Mouse (Mus musculus): Measurements from ENCODE around the gene Nyap1. TPM values are rescaled to one million over a fixed set of nuclear protein-coding genes. Genes with fewer than 3 reads are reported as not detected.
A peak's percentile ranks its signal among the peaks of the same experiment; 100 is the strongest.

Nyap1 gene
- polyA plus RNA-seq, 2 experiments = 0.05 to 0.96 TPM

DNA sequence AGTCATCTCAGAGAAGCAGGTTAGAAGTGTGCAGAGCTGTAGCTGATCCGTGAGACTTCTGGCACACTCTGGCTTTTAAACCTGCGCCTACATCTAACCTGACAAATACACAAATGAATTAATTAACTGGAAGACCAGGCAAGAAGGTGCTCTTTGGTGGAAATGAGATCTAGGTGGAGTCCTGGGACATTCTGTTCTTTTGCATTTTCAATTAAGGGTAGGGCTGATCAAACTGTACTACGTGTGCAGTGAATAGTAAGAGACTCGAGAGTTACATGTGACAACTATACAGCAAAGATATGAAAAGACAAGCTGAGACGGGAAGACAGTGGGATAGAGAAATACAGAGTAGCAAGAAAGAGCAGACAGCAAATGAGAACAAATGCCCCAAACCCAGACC is 28.0 kb downstream of the Nyap1 start:
- no peak for DNase-seq (ENCODE audit: low read depth in 3 of 3, low spot score in 3 of 3)
- no peak for ATAC-seq (ENCODE audit: insufficient read depth)
- Histone ChIP-seq H3K27ac (no peak overlapping the region), H3K27me3 (ENCODE audit: control insufficient read depth, insufficient read depth, low read length) (no peaks in the 10 kb centered on the region; the same call in 1 of the 2 replicates), H3K36me3 (replicated peaks; ENCODE audit: control insufficient read depth, insufficient read depth, low read depth) (no peaks in the 10 kb centered on the region), H3K4me1 (replicated peaks; ENCODE audit: control insufficient read depth in 2 of 2, insufficient read depth in 2 of 2, low read length in 1 of 2) (peaks cover 0 to 4% of the 10 kb centered on the region in 2 experiments; a peak in 3 of 4 replicates), H3K9ac (replicated peaks) (no peak overlapping the region), H3K4me2 (ENCODE audit: low read depth) (no peak overlapping the region), H3K9me3 (ENCODE audit: control insufficient read depth, low read length) (no peaks in the 10 kb centered on the region), H3K4me3 (ENCODE audit: insufficient read depth in 1 of 2, low read depth in 2 of 2, low read length in 2 of 2) (no peak overlapping the region)
- 60% methylated on average over 5 of the region's 5 CpGs for WGBS (ENCODE audit: insufficient replicate concordance)
- no peak for TF ChIP-seq EP300 (IDR thresholded peaks at IDR 0.05; ENCODE audit: low read depth)
- TF ChIP-seq CTCF (IDR thresholded peaks at IDR 0.05; ENCODE audit: low read depth) = no peak

DNA sequence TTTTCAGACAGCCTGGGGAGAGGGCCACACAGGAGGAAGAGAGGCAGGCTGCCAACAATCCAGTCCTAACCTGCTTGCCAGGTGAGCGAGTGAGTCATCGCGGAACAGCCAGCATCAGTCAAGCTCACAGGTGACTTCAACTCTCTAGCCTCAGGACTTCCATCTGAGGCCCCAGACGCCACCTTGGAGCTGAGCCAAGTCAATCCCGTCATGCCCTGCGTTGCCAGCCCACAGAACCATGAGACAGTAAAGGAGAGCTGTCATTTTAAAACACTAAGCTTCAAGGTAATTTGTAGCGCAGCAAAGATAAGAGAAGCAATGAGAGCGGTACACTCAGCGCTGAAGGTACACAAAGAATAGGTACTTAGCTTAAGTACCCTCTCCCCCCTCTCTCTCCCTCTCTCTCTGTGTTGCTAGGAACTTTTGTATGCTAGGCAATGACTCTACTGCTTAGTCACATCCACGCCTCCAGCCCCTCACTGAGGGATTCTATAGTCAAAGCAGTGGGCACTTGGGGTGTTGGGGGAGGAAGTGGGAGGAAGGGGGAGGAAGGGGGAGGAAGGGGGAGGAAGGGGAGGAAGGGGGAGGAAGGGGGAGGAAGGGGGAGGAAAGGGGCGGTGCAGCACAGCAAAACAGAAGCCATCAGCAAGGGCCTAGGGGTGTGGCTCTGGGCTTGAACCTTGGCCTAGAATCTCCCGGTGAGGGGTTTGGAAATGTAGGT is 34.3 kb downstream of the Nyap1 start:
- TF ChIP-seq EP300 (IDR thresholded peaks at IDR 0.05; ENCODE audit: low read depth) = no peak
- TF ChIP-seq CTCF (IDR thresholded peaks at IDR 0.05; ENCODE audit: low read depth) = no peak
- no peaks in the 10 kb centered on the region for H3K36me3 ChIP-seq (replicated peaks; ENCODE audit: control insufficient read depth, insufficient read depth, low read depth)
- H3K9ac ChIP-seq (replicated peaks) = peak overlapping the region; percentile 16; the same call in 1 of the 2 replicates
- H3K4me3 ChIP-seq (ENCODE audit: insufficient read depth in 1 of 2, low read depth in 2 of 2, low read length in 2 of 2) = no peak overlapping the region
- DNase-seq (ENCODE audit: low read depth in 3 of 3, low spot score in 3 of 3) (no peak), ATAC-seq (ENCODE audit: insufficient read depth) (peak; percentile 66)
- WGBS (ENCODE audit: insufficient replicate concordance) = 47% methylated on average over 12 of the region's 12 CpGs
- no peaks in the 10 kb centered on the region for H3K9me3 ChIP-seq (ENCODE audit: control insufficient read depth, low read length)
- no peak overlapping the region; the same call in 1 of the 2 replicates for H3K27ac ChIP-seq
- H3K27me3 ChIP-seq (ENCODE audit: control insufficient read depth, insufficient read depth, low read length) = no peaks in the 10 kb centered on the region
- peaks cover 4 to 6% of the 10 kb centered on the region in 2 experiments; a peak in 3 of 4 replicates for H3K4me1 ChIP-seq (replicated peaks; ENCODE audit: control insufficient read depth in 2 of 2, insufficient read depth in 2 of 2, low read length in 1 of 2)
- 0 out of 2 replicates have a peak overlapping the region, but pooled peaks have one; percentile 11 for H3K4me2 ChIP-seq (ENCODE audit: low read depth)

DNA sequence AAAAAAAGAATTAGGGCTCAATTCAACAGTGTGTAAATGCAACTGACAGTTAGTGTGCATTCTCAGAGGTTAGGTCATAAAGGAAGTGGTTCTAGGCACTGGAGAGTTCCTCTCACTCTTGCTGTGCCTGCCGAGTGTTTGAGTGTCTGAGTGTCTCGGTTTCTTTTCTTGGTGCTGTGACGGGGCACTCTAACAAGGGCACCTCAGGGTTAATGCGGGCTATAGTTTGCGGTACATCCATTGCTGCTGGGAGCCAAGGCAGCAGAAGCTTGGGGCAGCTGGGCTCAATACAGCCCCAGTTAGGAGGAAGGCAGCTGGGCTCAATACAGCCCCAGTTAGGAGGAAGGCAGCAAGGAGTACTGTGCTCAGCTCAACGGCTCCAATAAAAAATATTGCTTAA is 36.2 kb downstream of the Nyap1 start:
- DNase-seq (ENCODE audit: low read depth in 3 of 3, low spot score in 3 of 3) (no peak), ATAC-seq (ENCODE audit: insufficient read depth) (no peak)
- 17% methylated on average over 6 of the region's 6 CpGs for WGBS (ENCODE audit: insufficient replicate concordance)
- H3K9me3 ChIP-seq (ENCODE audit: control insufficient read depth, low read length) = no peaks in the 10 kb centered on the region
- no peak overlapping the region for H3K4me2 ChIP-seq (ENCODE audit: low read depth)
- no peaks in the 10 kb centered on the region for H3K27me3 ChIP-seq (ENCODE audit: control insufficient read depth, insufficient read depth, low read length)
- H3K9ac ChIP-seq (replicated peaks) = no peak overlapping the region
- peaks cover 4 to 8% of the 10 kb centered on the region in 2 experiments for H3K4me1 ChIP-seq (replicated peaks; ENCODE audit: control insufficient read depth in 2 of 2, insufficient read depth in 2 of 2, low read length in 1 of 2)
- H3K36me3 ChIP-seq (replicated peaks; ENCODE audit: control insufficient read depth, insufficient read depth, low read depth) = no peaks in the 10 kb centered on the region
- H3K4me3 ChIP-seq (ENCODE audit: insufficient read depth in 1 of 2, low read depth in 2 of 2, low read length in 2 of 2) = no peak overlapping the region
- TF ChIP-seq EP300 (IDR thresholded peaks at IDR 0.05; ENCODE audit: low read depth) (no peak), CTCF (IDR thresholded peaks at IDR 0.05; ENCODE audit: low read depth) (no peak)
- H3K27ac ChIP-seq = no peak overlapping the region

DNA sequence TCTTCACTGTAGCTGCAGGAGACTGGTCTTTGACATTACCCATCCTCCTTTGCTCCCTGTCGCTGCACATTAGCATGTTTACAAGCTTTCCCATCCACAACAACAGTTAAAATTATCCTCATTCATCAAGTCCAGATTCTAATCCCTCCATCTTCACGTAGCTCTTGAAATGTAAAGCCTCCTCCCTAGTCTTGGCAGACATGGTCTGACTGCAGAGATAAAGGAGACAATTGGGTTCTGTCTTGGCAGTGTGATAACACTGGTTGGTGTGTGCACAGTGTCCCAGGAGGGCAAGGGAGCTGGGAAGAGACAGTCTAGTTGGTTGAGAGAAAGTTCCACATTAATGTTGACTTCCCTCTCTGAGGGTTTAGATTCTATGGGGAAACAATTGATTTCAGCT is 41.6 kb downstream of the Nyap1 start:
- no peaks in the 10 kb centered on the region for H3K36me3 ChIP-seq (replicated peaks; ENCODE audit: control insufficient read depth, insufficient read depth, low read depth)
- no peak overlapping the region for H3K4me2 ChIP-seq (ENCODE audit: low read depth)
- ATAC-seq (ENCODE audit: insufficient read depth) = peak; percentile 81
- no peak overlapping the region for H3K4me3 ChIP-seq (ENCODE audit: insufficient read depth in 1 of 2, low read depth in 2 of 2, low read length in 2 of 2)
- peak overlapping the region; percentile 14; the same call in 1 of the 2 replicates for H3K27ac ChIP-seq
- no peak overlapping the region for H3K9ac ChIP-seq (replicated peaks)
- no peaks in the 10 kb centered on the region for H3K27me3 ChIP-seq (ENCODE audit: control insufficient read depth, insufficient read depth, low read length)
- 26% methylated on average over 2 of the region's 2 CpGs for WGBS (ENCODE audit: insufficient replicate concordance)
- no peak for DNase-seq (ENCODE audit: low read depth in 3 of 3, low spot score in 3 of 3)
- no peaks in the 10 kb centered on the region for H3K9me3 ChIP-seq (ENCODE audit: control insufficient read depth, low read length)
- peaks cover 7 to 13% of the 10 kb centered on the region in 2 experiments for H3K4me1 ChIP-seq (replicated peaks; ENCODE audit: control insufficient read depth in 2 of 2, insufficient read depth in 2 of 2, low read length in 1 of 2)
- TF ChIP-seq CTCF (IDR thresholded peaks at IDR 0.05; ENCODE audit: low read depth) (no peak), EP300 (IDR thresholded peaks at IDR 0.05; ENCODE audit: low read depth) (peak; percentile 52)

DNA sequence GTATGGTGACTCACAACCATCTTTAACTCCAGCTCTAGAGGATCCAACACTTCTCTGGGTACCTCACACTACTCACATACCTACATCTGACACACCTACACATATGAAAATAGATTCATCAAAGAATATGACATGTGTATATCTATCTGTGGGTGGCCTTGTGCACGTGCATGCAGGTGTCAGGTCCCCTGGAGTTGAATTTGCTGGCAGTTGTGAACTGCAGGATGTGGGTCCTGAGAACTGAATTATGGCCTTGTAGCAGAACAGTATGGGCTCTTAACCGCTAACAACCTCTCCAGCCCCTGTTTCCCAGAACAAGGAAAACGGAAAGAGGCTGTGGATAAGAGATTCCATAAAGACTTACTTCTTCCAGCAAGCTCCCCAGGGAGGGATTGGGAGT is 42.3 kb downstream of the Nyap1 start:
- 67% methylated on average over 3 of the region's 3 CpGs for WGBS (ENCODE audit: insufficient replicate concordance)
- Histone ChIP-seq H3K36me3 (replicated peaks; ENCODE audit: control insufficient read depth, insufficient read depth, low read depth) (no peaks in the 10 kb centered on the region), H3K4me3 (ENCODE audit: insufficient read depth in 1 of 2, low read depth in 2 of 2, low read length in 2 of 2) (no peak overlapping the region), H3K27ac (no peak overlapping the region; the same call in 1 of the 2 replicates), H3K9me3 (ENCODE audit: control insufficient read depth, low read length) (no peaks in the 10 kb centered on the region), H3K4me1 (replicated peaks; ENCODE audit: control insufficient read depth in 2 of 2, insufficient read depth in 2 of 2, low read length in 1 of 2) (peaks cover 7 to 13% of the 10 kb centered on the region in 2 experiments), H3K27me3 (ENCODE audit: control insufficient read depth, insufficient read depth, low read length) (no peaks in the 10 kb centered on the region), H3K4me2 (ENCODE audit: low read depth) (no peak overlapping the region), H3K9ac (replicated peaks) (no peak overlapping the region; the same call in 1 of the 2 replicates)
- DNase-seq (ENCODE audit: low read depth in 3 of 3, low spot score in 3 of 3) (no peak), ATAC-seq (ENCODE audit: insufficient read depth) (no peak)
- no peak for TF ChIP-seq EP300 (IDR thresholded peaks at IDR 0.05; ENCODE audit: low read depth)
- TF ChIP-seq CTCF (IDR thresholded peaks at IDR 0.05; ENCODE audit: low read depth) = no peak

All from liver, embryonic 14.5 days (tissue).